Mouse (Mus musculus): Measurements from ENCODE around the gene Ccdc47.

DNA sequence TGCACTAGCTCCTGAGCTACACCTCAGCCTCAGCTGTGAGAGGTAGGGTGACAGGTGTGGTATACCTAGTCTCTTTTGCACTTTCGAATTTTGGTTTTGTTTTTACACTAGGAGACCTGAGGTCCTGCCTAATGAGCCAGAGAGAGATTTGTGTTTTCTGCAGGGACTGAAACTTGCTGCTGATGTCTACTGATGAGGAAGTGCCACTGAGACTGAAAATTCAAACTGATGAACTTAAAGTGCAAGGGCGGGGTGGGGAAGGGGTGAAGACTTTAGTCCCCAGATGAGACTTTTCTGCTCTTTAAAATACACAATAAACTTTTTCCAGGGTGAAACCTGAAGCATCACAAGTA lies 35.7 kb downstream of the Ccdc47 start:
- TF ChIP-seq CTCF (IDR thresholded peaks at IDR 0.05; ENCODE audit: extremely low read depth, insufficient read depth, low read length) (no peak), POLR2A (IDR thresholded peaks at IDR 0.05; ENCODE audit: extremely low read depth, insufficient read depth, low read length) (no peak)
